Mouse (Mus musculus) ES-Bruce4 (cell line): ENCODE measurements around the gene Hmgcl.

Experiments used
- CTCF ChIP-seq: IDR thresholded peaks from one replicate; pipeline ENCODE4 v1.8.1; 2011; ENCODE audit warnings: low read depth, low read length
- POLR2A ChIP-seq: IDR thresholded peaks from one replicate; pipeline ENCODE4 v1.8.1; 2011; ENCODE audit warnings: low read length; ENCODE audit not compliant: insufficient read depth

GRCm38 (mm10) chr4:135981524-135982063, 35.3 kb downstream of the Hmgcl start:
- no peak for TF ChIP-seq POLR2A
- no peak for TF ChIP-seq CTCF
